Mouse (Mus musculus): Measurements from ENCODE around the gene Ppp1r14c. TPM values are rescaled to one million over a fixed set of nuclear protein-coding genes. Genes with fewer than 3 reads are reported as not detected.
"Not testable (repeated sequence)": the region's sequence is repeated elsewhere in the genome, so short reads cannot be mapped to it uniquely, and the experiment has no call there.

Gene Ppp1r14c
- polyA plus RNA-seq, 1 experiment from 2014 or later, result 2.9 TPM

- 40% methylated on average over 2 of the region's 2 CpGs for whole genome bisulfite sequencing
- Histone ChIP-seq H3K9me3 (ENCODE audit: control insufficient read depth, low read length) (no peaks in the 10 kb centered on the region), H3K9ac (ENCODE audit: low read length) (no peak overlapping the region), H3K4me3 (ENCODE audit: low read depth, low read length) (no peak overlapping the region), H3K4me1 (replicated peaks; ENCODE audit: control insufficient read depth, insufficient read depth) (no peaks in the 10 kb centered on the region), H3K4me2 (replicated peaks; ENCODE audit: low read depth) (no peak overlapping the region), H3K27me3 (ENCODE audit: control insufficient read depth, insufficient read depth, low read length) (no peaks in the 10 kb centered on the region), H3K27ac (replicated peaks) (no peak overlapping the region), H3K36me3 (ENCODE audit: control insufficient read depth, insufficient read depth, low read length) (no peaks in the 10 kb centered on the region)
- ATAC-seq (ENCODE audit: low FRiP score, low TSS enrichment) (no peak), DNase-seq (ENCODE audit: low spot score) (no peak)
- TF ChIP-seq CTCF (IDR thresholded peaks at IDR 0.05; ENCODE audit: low read depth) (no peak), EP300 (optimal IDR thresholded peaks at IDR 0.05) (no peak)
These were observed 75.0 kb downstream of the Ppp1r14c start for GRCm38 (mm10) chr10:3440722-3441471.

GRCm38 (mm10) chr10:3446748-3447147 is 80.9 kb downstream of the Ppp1r14c start:
- not testable (repeated sequence) for H3K9ac ChIP-seq (ENCODE audit: low read length); ATAC-seq (ENCODE audit: low FRiP score, low TSS enrichment)
- 87% methylated on average over 10 of the region's 10 CpGs for WGBS

GRCm38 (mm10) chr10:3448699-3449098 is 82.8 kb downstream of the Ppp1r14c start:
- no peak overlapping the region for H3K4me3 ChIP-seq (ENCODE audit: low read depth, low read length)
- no peak overlapping the region for H3K9ac ChIP-seq (ENCODE audit: low read length)
- TF ChIP-seq CTCF (IDR thresholded peaks at IDR 0.05; ENCODE audit: low read depth) (no peak), EP300 (optimal IDR thresholded peaks at IDR 0.05) (no peak)
- DNase-seq (ENCODE audit: low spot score) (no peak), ATAC-seq (ENCODE audit: low FRiP score, low TSS enrichment) (no peak)
- H3K4me2 ChIP-seq (replicated peaks; ENCODE audit: low read depth), result no peak overlapping the region
- 92% methylated on average over 5 of the region's 5 CpGs for WGBS
- H3K27me3 ChIP-seq (ENCODE audit: control insufficient read depth, insufficient read depth, low read length), result no peaks in the 10 kb centered on the region
- H3K4me1 ChIP-seq (replicated peaks; ENCODE audit: control insufficient read depth, insufficient read depth), result no peaks in the 10 kb centered on the region
- H3K9me3 ChIP-seq (ENCODE audit: control insufficient read depth, low read length), result no peaks in the 10 kb centered on the region
- no peak overlapping the region for H3K27ac ChIP-seq (replicated peaks)
- no peaks in the 10 kb centered on the region for H3K36me3 ChIP-seq (ENCODE audit: control insufficient read depth, insufficient read depth, low read length)

More at GRCm38 (mm10) chr10:3446748-3447147, 80.9 kb downstream of the Ppp1r14c start:
- DNase-seq (ENCODE audit: low spot score); H3K4me3 ChIP-seq (ENCODE audit: low read depth, low read length); H3K4me2 ChIP-seq (replicated peaks; ENCODE audit: low read depth); H3K27ac ChIP-seq (replicated peaks); H3K36me3 ChIP-seq (ENCODE audit: control insufficient read depth, insufficient read depth, low read length); H3K4me1 ChIP-seq (replicated peaks; ENCODE audit: control insufficient read depth, insufficient read depth); H3K9me3 ChIP-seq (ENCODE audit: control insufficient read depth, low read length); H3K27me3 ChIP-seq (ENCODE audit: control insufficient read depth, insufficient read depth, low read length): not testable (repeated sequence)

- TF ChIP-seq CTCF (IDR thresholded peaks at IDR 0.05; ENCODE audit: low read depth), result no peak
- TF ChIP-seq EP300 (optimal IDR thresholded peaks at IDR 0.05), result no peak
- no peaks in the 10 kb centered on the region for H3K36me3 ChIP-seq (ENCODE audit: control insufficient read depth, insufficient read depth, low read length)
- DNase-seq (ENCODE audit: low spot score) (no peak), ATAC-seq (ENCODE audit: low FRiP score, low TSS enrichment) (no peak)
- H3K4me2 ChIP-seq (replicated peaks; ENCODE audit: low read depth), result no peak overlapping the region
- H3K4me3 ChIP-seq (ENCODE audit: low read depth, low read length), result no peak overlapping the region
- no peaks in the 10 kb centered on the region for H3K9me3 ChIP-seq (ENCODE audit: control insufficient read depth, low read length)
- H3K27ac ChIP-seq (replicated peaks), result no peak overlapping the region
- no peaks in the 10 kb centered on the region for H3K27me3 ChIP-seq (ENCODE audit: control insufficient read depth, insufficient read depth, low read length)
- no peak overlapping the region for H3K9ac ChIP-seq (ENCODE audit: low read length)
- no peaks in the 10 kb centered on the region for H3K4me1 ChIP-seq (replicated peaks; ENCODE audit: control insufficient read depth, insufficient read depth)
- WGBS, result 77% methylated on average over 4 of the region's 4 CpGs
These were observed 86.1 kb downstream of the Ppp1r14c start for GRCm38 (mm10) chr10:3451930-3452329.

GRCm38 (mm10) chr10:3452822-3453475 is 87.1 kb downstream of the Ppp1r14c start:
- no peak overlapping the region for H3K4me2 ChIP-seq (replicated peaks; ENCODE audit: low read depth)
- ATAC-seq (ENCODE audit: low FRiP score, low TSS enrichment) (no peak), DNase-seq (ENCODE audit: low spot score) (no peak)
- no peaks in the 10 kb centered on the region for H3K36me3 ChIP-seq (ENCODE audit: control insufficient read depth, insufficient read depth, low read length)
- H3K4me1 ChIP-seq (replicated peaks; ENCODE audit: control insufficient read depth, insufficient read depth), result no peaks in the 10 kb centered on the region
- no peaks in the 10 kb centered on the region for H3K9me3 ChIP-seq (ENCODE audit: control insufficient read depth, low read length)
- WGBS, result 68% methylated on average over 3 of the region's 3 CpGs
- TF ChIP-seq CTCF (IDR thresholded peaks at IDR 0.05; ENCODE audit: low read depth), result no peak
- no peak for TF ChIP-seq EP300 (optimal IDR thresholded peaks at IDR 0.05)
- H3K9ac ChIP-seq (ENCODE audit: low read length), result no peak overlapping the region
- no peak overlapping the region for H3K27ac ChIP-seq (replicated peaks)
- no peaks in the 10 kb centered on the region for H3K27me3 ChIP-seq (ENCODE audit: control insufficient read depth, insufficient read depth, low read length)
- H3K4me3 ChIP-seq (ENCODE audit: low read depth, low read length), result no peak overlapping the region

- no peak for TF ChIP-seq EP300 (optimal IDR thresholded peaks at IDR 0.05)
- no peak for TF ChIP-seq CTCF (IDR thresholded peaks at IDR 0.05; ENCODE audit: low read depth)
- no peak for ATAC-seq (ENCODE audit: low FRiP score, low TSS enrichment)
- Histone ChIP-seq H3K4me2 (replicated peaks; ENCODE audit: low read depth) (no peak overlapping the region), H3K9ac (ENCODE audit: low read length) (no peak overlapping the region), H3K4me3 (ENCODE audit: low read depth, low read length) (no peak overlapping the region), H3K9me3 (ENCODE audit: control insufficient read depth, low read length) (no peaks in the 10 kb centered on the region), H3K36me3 (ENCODE audit: control insufficient read depth, insufficient read depth, low read length) (no peaks in the 10 kb centered on the region), H3K27me3 (ENCODE audit: control insufficient read depth, insufficient read depth, low read length) (no peaks in the 10 kb centered on the region), H3K27ac (replicated peaks) (no peak overlapping the region), H3K4me1 (replicated peaks; ENCODE audit: control insufficient read depth, insufficient read depth) (no peaks in the 10 kb centered on the region)
- DNase-seq (ENCODE audit: low spot score), result no peak
- 56% methylated on average over 1 of the region's 1 CpGs for WGBS
These were observed 92.8 kb downstream of the Ppp1r14c start for GRCm38 (mm10) chr10:3458686-3459085.

All from stomach, postnatal 0 days (tissue).